Mouse (Mus musculus) brown adipose tissue, adult 24 weeks (tissue): ENCODE measurements around the gene Dars2. TPM values are rescaled to one million over a fixed set of nuclear protein-coding genes. Genes with fewer than 3 reads are reported as not detected.
"Not testable (repeated sequence)": the region's sequence is repeated elsewhere in the genome, so short reads cannot be mapped to it uniquely, and the experiment has no call there.

Experiments
- H3K27ac ChIP-seq: fragments of 200-500 bp; replicated peaks from 2 replicates; pipeline ENCODE4 v1.5.1; 2012; ENCODE audit warnings: low read depth, mild to moderate bottlenecking, low read length
- H3K4me1 ChIP-seq: fragments of 200-500 bp; 2 replicates; pipeline ENCODE4 v1.6.1; 2012; ENCODE audit warnings: low read length, mixed read lengths; ENCODE audit not compliant: control insufficient read depth, insufficient read depth, insufficient read length
- H3K4me3 ChIP-seq: fragments of 200-500 bp; 2 replicates; pipeline ENCODE4 v1.5.1; 2012; ENCODE audit warnings: low read depth, mild to moderate bottlenecking, low read length, moderate library complexity; ENCODE audit not compliant: insufficient read depth
- polyA plus RNA-seq: library from polyadenylated mRNA; stranded (reverse); fragments of >200 nt; gene quantifications from 2 replicates; pipeline ENCODE4 v1.2.4, GENCODE M21; 2012; ENCODE audit not compliant: missing spikeins, insufficient read depth, insufficient read length

Gene Dars2
- polyA plus RNA-seq, 1 experiment = 27.5 TPM

DNA sequence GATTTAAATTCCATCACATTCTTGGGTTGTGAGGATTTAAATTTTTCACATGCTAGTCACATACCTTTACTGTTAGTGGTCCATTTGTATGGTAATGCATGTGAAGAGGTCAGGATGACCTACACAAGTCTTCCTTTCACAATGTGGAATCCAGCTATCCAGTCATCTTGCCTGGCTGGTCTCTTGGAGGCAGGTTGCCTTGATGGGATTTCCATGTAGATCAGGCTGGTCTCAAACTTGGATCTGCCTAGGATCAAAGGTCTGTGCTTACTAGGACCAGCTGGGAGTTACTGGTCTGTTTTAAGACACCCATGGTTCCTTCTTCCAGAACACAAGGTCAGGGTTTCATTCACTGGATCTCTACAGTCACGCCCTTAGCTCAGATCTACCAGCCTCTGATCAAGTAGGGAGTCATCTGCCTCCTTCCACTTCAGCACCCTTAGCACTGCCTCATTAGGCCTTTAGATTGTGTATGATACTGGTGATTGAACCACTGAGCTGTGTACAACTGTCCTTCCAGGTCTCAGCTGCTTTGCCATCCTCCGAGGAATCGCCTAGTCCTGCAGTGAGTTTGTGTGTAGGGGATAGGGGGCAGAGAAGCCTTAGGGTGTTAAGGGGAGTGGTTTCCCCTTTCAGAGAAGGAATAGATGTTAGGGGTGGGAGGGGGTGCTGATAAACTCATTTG is 30.6 kb downstream of the Dars2 start:
- Histone ChIP-seq H3K27ac (no peak overlapping the region), H3K4me3 (no peak overlapping the region), H3K4me1 (peaks cover 5% of the 10 kb centered on the region; the same call in 1 of the 2 replicates)

DNA sequence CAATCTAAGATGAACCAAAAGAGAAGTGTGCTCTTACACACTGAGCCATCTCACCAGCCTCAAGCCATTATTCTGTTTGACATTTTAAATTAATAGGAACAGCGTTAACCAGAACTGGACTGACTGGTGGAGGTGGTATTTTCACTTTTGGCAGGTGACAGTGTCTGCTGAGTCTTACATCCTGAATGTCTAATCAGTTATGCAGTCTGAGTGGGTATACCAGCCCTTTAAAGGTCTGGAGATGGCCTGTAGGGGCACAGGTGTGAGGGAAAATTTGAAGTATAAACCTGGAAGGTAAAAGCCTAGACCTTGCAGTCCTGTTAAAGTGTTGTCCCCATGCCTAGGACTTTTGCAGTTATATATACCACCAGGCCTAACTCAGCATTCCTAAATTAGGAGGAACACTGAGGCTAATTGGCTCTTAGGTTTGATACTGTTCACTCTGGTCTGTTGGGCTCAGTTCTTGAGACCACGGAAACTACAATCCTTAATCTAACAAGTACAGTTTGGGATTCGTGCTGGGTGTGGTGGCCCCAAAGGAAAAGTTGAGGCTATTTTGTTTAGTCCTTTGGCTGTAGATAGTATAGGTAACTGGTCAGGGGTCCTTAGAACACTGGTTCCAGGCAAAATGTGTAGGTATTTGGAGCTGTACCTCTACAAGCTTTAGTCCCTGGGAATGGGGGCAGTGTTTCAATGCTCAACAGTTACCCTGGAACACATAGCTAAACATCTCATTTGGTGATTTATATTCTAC is 31.3 kb downstream of the Dars2 start:
- H3K4me1 ChIP-seq = peaks cover 5% of the 10 kb centered on the region; the same call in 1 of the 2 replicates
- no peak overlapping the region for H3K4me3 ChIP-seq
- H3K27ac ChIP-seq = no peak overlapping the region

DNA sequence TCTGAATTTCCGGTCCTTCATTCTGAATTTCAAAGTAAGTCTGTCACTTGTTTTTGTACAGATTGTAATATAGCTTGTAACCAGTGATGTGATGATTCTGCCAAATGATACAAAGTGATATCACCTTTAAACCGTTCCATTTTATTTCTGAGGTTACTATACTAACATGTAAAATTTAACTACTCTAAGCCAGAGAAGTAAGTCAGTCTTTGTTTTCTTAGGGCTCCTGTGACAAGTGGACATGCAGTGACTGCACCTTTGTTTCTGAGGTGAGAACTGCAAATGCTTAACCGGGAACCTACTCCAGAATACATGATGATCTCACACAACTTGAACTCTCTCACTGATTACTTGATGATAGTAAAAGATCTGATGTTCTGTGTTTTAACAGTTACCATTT is 32.5 kb downstream of the Dars2 start:
- H3K4me1 ChIP-seq = peaks cover 5% of the 10 kb centered on the region; the same call in 1 of the 2 replicates
- H3K4me3 ChIP-seq = no peak overlapping the region
- no peak overlapping the region for H3K27ac ChIP-seq

GRCm38 (mm10) chr1:161037599-161037998 is 32.9 kb downstream of the Dars2 start:
- Histone ChIP-seq H3K27ac (no peak overlapping the region), H3K4me1 (peaks cover 5% of the 10 kb centered on the region; the same call in 1 of the 2 replicates), H3K4me3 (no peak overlapping the region)

DNA sequence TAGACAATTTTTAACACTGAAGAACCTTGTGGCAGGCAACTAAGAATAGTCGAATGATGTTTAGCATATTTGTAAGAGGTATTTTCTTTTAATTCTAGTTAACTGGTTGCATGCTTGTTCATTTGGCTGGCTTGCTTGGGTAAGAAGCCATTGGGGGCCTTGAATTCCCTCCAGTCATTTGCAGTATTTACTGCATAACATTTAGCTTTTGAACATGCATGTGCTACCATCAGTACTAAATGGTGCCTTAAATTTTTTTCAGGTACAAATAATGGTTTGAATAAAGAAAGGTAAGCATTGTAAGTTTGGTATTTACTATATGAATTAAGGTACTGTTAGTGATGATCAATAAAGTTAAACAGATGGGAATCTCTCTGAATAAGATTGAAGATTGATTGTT is 33.4 kb downstream of the Dars2 start:
- Histone ChIP-seq H3K4me3 (no peak overlapping the region), H3K4me1 (peaks cover 5% of the 10 kb centered on the region; the same call in 1 of the 2 replicates), H3K27ac (no peak overlapping the region)

GRCm38 (mm10) chr1:161036411-161036841 is 34.0 kb downstream of the Dars2 start:
- peak overlapping the region; percentile 84 for H3K27ac ChIP-seq
- H3K4me1 ChIP-seq = peaks cover 5% of the 10 kb centered on the region; the same call in 1 of the 2 replicates
- peak overlapping the region; percentile 91 for H3K4me3 ChIP-seq

- peaks cover 5% of the 10 kb centered on the region; the same call in 1 of the 2 replicates for H3K4me1 ChIP-seq
- H3K4me3 ChIP-seq = peak overlapping the region; percentile 91
These were observed 34.6 kb downstream of the Dars2 start for GRCm38 (mm10) chr1:161035786-161036404.

DNA sequence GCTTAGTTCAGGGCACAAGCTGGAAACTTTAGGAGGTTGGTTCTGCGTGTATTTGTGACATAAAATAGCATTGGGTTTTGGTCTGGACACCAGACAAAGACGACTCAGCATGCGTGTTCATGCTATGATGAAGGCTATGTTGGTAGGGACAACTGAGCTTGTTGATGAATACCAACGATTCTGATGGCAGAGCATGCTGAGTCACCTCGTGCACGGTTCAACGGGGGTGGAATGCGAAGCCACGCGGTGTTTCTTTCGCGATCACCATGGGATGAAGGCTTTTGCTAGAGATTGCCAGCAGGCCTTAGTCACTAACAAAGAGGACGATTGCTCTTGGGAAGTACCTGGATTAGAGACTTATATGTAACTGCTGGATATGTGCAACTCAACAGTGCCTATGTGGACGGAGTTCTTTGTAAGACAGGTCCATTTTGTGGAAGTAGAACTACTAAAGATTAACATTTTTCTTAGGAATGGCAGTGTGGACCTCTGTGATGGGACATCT is 35.1 kb downstream of the Dars2 start:
- Histone ChIP-seq H3K4me1 (peaks cover 5% of the 10 kb centered on the region; the same call in 1 of the 2 replicates), H3K27ac (peak overlapping the region; percentile 84), H3K4me3 (peak overlapping the region; percentile 91)

More at GRCm38 (mm10) chr1:161035786-161036404, 34.6 kb downstream of the Dars2 start:
- peak overlapping the region; percentile 84 for H3K27ac ChIP-seq

GRCm38 (mm10) chr1:161034435-161035280 is 35.8 kb downstream of the Dars2 start, which contains the start of gene Zbtb37:
Gene Zbtb37, minus strand, starts transcription at chr1:161034849.
- H3K4me1 ChIP-seq = peaks cover 5% of the 10 kb centered on the region; the same call in 1 of the 2 replicates
- H3K4me3 ChIP-seq = peak within 1 kb of the TSS; percentile 91
- H3K27ac ChIP-seq = peak within 1 kb of the TSS; percentile 87

DNA sequence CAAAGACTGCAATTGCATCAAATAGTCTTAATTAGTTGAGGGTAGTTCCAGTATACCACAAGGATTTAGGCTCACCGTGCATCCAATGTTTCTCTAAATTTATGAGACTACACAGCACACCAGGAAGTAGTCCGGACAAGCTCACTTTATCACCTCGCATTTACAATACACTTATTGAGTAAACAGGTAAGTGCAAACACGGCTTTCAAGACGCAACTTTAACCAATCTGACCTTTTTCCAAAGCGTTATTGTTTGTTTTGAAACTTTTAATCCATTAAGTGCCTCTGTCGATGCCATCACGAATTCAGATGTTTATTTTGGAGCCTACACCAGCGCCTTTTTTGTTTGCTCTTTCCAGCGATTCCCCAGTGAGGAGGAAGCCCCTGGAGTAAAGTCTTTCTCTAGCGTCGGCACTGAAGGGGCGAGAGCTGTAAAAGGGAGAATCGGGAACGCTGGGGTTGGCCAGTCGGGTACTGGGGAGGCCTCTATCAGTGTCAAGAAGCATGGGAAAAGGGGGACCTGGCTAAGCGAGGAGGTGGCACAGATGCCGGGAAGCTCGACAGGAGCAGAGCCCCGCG is 36.5 kb downstream of the Dars2 start:
- H3K4me1 ChIP-seq = peaks cover 5% of the 10 kb centered on the region; the same call in 1 of the 2 replicates
- peak overlapping the region; percentile 87 for H3K27ac ChIP-seq
- peak overlapping the region; percentile 91 for H3K4me3 ChIP-seq

GRCm38 (mm10) chr1:161032345-161032744 is 38.1 kb downstream of the Dars2 start:
- no peak overlapping the region for H3K27ac ChIP-seq
- peaks cover 5% of the 10 kb centered on the region; the same call in 1 of the 2 replicates for H3K4me1 ChIP-seq

GRCm38 (mm10) chr1:161031881-161032280 is 38.6 kb downstream of the Dars2 start:
- no peak overlapping the region for H3K27ac ChIP-seq
- no peak overlapping the region for H3K4me3 ChIP-seq
- H3K4me1 ChIP-seq = peaks cover 5% of the 10 kb centered on the region; the same call in 1 of the 2 replicates

More at GRCm38 (mm10) chr1:161032345-161032744, 38.1 kb downstream of the Dars2 start:
- H3K4me3 ChIP-seq = no peak overlapping the region

- no peak overlapping the region for H3K27ac ChIP-seq
These were observed 40.4 kb downstream of the Dars2 start for GRCm38 (mm10) chr1:161030058-161030457.

GRCm38 (mm10) chr1:161028427-161028826 is 42.0 kb downstream of the Dars2 start:
- H3K4me3 ChIP-seq, H3K4me1 ChIP-seq, H3K27ac ChIP-seq: not testable (repeated sequence)

More at GRCm38 (mm10) chr1:161030058-161030457, 40.4 kb downstream of the Dars2 start:
- no peak overlapping the region for H3K4me3 ChIP-seq
- no peaks in the 10 kb centered on the region for H3K4me1 ChIP-seq
